Mouse (Mus musculus) hindbrain, embryonic 16.5 days (tissue): ENCODE measurements around the gene Olfr159. TPM values are rescaled to one million over a fixed set of nuclear protein-coding genes. Genes with fewer than 3 reads are reported as not detected.

Source experiments
- ATAC-seq: fragments of 200-750 bp; cut with Nextera tagmentation; 2 replicates; pipeline ENCODE4 v1.8.0; 2017; ENCODE audit warnings: moderate TSS enrichment, moderate library complexity
- H3K27ac ChIP-seq: fragments of 300-500 bp; sonication (generic); 2 replicates; pipeline ENCODE4 v1.5.1; 2014; ENCODE audit warnings: low read depth, mild to moderate bottlenecking, control low read depth, low read length, moderate library complexity
- H3K27me3 ChIP-seq: fragments of 300-500 bp; sonication (generic); replicated peaks from 2 replicates; pipeline ENCODE4 v1.6.1; 2014; ENCODE audit warnings: low read length; ENCODE audit not compliant: control insufficient read depth, insufficient read depth
- H3K36me3 ChIP-seq: fragments of 300-500 bp; sonication (generic); 2 replicates; pipeline ENCODE4 v1.6.1; 2014; ENCODE audit warnings: mild to moderate bottlenecking, low read length, moderate library complexity, mixed read lengths; ENCODE audit not compliant: control insufficient read depth, insufficient read depth
- H3K4me1 ChIP-seq: fragments of 300-500 bp; sonication (generic); 2 replicates; pipeline ENCODE4 v1.6.1; 2014; ENCODE audit warnings: low read depth, low read length; ENCODE audit not compliant: control insufficient read depth, insufficient read depth
- H3K4me2 ChIP-seq: fragments of 300-500 bp; sonication (generic); 2 replicates; pipeline ENCODE4 v1.6.1; 2014; ENCODE audit warnings: mild to moderate bottlenecking, low read length, control low read depth, moderate library complexity
- H3K4me3 ChIP-seq: fragments of 300-500 bp; sonication (generic); 2 replicates; pipeline ENCODE4 v1.5.1; 2014; ENCODE audit warnings: mild to moderate bottlenecking, low read length, control low read depth, moderate library complexity
- H3K9ac ChIP-seq: fragments of 300-500 bp; sonication (generic); 2 replicates; pipeline ENCODE4 v1.6.1; 2014; ENCODE audit warnings: low read depth, mild to moderate bottlenecking, control low read depth, low read length, moderate library complexity
- H3K9me3 ChIP-seq: fragments of 300-500 bp; sonication (generic); 2 replicates; pipeline ENCODE4 v1.6.1; 2014; ENCODE audit warnings: mild to moderate bottlenecking, low read length, moderate library complexity; ENCODE audit not compliant: control insufficient read depth
- WGBS: fragments of 180-500 bp; shearing (Covaris S2); extraction: QIAGEN DNeasy Blood & Tissue Kit; methylation state at CpG from one replicate; pipeline ENCODE4 v1.1.7; 2014; 5-methylcytosine and 5-hydroxymethylcytosine counted together
- polyA plus RNA-seq: library from polyadenylated mRNA; unstranded; fragments of >200 nt; fragmentation: Nextera tagmentation; extraction: Ambion mirVana; gene quantifications from 2 replicates; pipeline ENCODE4 v1.2.1, GENCODE M21; 2015

Gene Olfr159
- polyA plus RNA-seq, 1 experiment from 2014 or later, result not detected

GRCm38 (mm10) chr4:43726228-43726993, 44.4 kb downstream of the Olfr159 start:
- Histone ChIP-seq H3K36me3 (no peaks in the 10 kb centered on the region), H3K27me3 (no peaks in the 10 kb centered on the region), H3K4me2 (no peak overlapping the region), H3K9me3 (no peaks in the 10 kb centered on the region), H3K9ac (no peak overlapping the region), H3K4me3 (no peak overlapping the region), H3K4me1 (no peaks in the 10 kb centered on the region), H3K27ac (no peak overlapping the region)
- no peak for ATAC-seq
- WGBS, result 85% methylated on average over 12 of the region's 12 CpGs

- Histone ChIP-seq H3K27ac (no peak overlapping the region), H3K27me3 (no peaks in the 10 kb centered on the region), H3K4me2 (no peak overlapping the region), H3K36me3 (no peaks in the 10 kb centered on the region), H3K9me3 (no peaks in the 10 kb centered on the region), H3K9ac (no peak overlapping the region), H3K4me1 (no peaks in the 10 kb centered on the region), H3K4me3 (no peak overlapping the region)
- no peak for ATAC-seq
- 56% methylated on average over 1 of the region's 1 CpGs for WGBS
Measured at GRCm38 (mm10) chr4:43724764-43725163, 46.0 kb downstream of the Olfr159 start.

GRCm38 (mm10) chr4:43722191-43722590, 48.6 kb downstream of the Olfr159 start:
- no peak for ATAC-seq
- Histone ChIP-seq H3K9me3 (no peaks in the 10 kb centered on the region), H3K4me2 (no peak overlapping the region), H3K36me3 (no peaks in the 10 kb centered on the region), H3K4me1 (no peaks in the 10 kb centered on the region), H3K9ac (no peak overlapping the region), H3K27ac (no peak overlapping the region), H3K4me3 (no peak overlapping the region), H3K27me3 (no peaks in the 10 kb centered on the region)
- whole genome bisulfite sequencing, result 84% methylated on average over 4 of the region's 4 CpGs

DNA sequence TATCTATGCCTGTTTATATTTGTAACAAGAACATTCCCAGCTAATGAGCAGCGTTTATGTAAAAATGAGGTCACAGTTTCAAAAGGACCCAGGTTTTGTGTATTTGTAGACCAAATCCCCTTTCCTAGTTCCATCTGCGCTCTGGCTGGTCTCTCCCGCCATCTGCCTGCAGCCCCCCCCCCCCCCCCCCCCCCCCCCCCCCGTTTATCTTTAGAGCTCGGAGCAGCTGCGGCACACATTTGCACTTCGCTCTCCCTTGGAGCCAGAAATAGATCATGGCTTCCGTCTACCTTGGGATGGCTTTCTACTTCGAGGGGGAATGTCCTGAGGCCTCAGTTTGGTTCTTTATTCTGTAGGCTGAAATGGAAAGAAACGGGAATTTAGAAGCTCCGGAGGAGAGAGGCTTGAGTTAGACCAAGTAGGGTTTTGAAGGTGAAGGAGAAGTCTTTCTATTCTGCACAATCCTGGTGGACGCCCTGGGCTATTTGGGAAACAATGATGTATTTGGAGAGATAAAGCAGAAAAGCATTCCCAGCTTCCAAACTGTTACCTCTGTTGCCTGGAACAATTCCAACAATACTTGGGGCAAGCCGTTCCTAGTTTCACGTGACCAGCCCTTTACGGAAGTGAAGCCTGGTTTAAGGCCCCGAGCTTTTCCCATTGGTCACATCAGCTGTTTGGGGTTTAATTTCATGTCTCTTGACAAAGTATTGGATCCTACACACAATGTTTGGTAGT, 50.1 kb downstream of the Olfr159 start:
- Histone ChIP-seq H3K9me3 (no peaks in the 10 kb centered on the region), H3K27ac (no peak overlapping the region), H3K27me3 (no peaks in the 10 kb centered on the region), H3K9ac (no peak overlapping the region), H3K4me2 (no peak overlapping the region), H3K4me3 (no peak overlapping the region), H3K36me3 (no peaks in the 10 kb centered on the region), H3K4me1 (no peaks in the 10 kb centered on the region)
- no peak for ATAC-seq
- WGBS, result 57% methylated on average over 12 of the region's 16 CpGs

Other genes with a start within 250 kb of the Olfr159 start
- 10.6 and 41.1 TPM in 2 replicates for gene Tpm2, start 247.2 kb downstream of the Olfr159 start, polyA plus RNA-seq
- 90.8 and 94.1 TPM in 2 replicates for gene Creb3, start 208.7 kb downstream of the Olfr159 start, polyA plus RNA-seq
- 56.2 and 61.1 TPM in 2 replicates for gene Tln1, start 208.3 kb downstream of the Olfr159 start, polyA plus RNA-seq
- gene Rgp1, start 192.3 kb downstream of the Olfr159 start, polyA plus RNA-seq, result 17.8 and 23.5 TPM in 2 replicates
- gene Gba2, start 192.1 kb downstream of the Olfr159 start, polyA plus RNA-seq, result 54.0 and 59.3 TPM in 2 replicates
- gene Msmp, start 186.5 kb downstream of the Olfr159 start, polyA plus RNA-seq, result 0.71 and 0.94 TPM in 2 replicates
- gene Npr2, start 139.1 kb downstream of the Olfr159 start, polyA plus RNA-seq, result 10.8 and 12.6 TPM in 2 replicates
- 9.3 and 10.3 TPM in 2 replicates for gene Spag8, start 117.4 kb downstream of the Olfr159 start, polyA plus RNA-seq
- gene Hint2, start 114.5 kb downstream of the Olfr159 start, polyA plus RNA-seq, result 68.7 and 77.8 TPM in 2 replicates
- gene Tmem8b, start 102.0 kb downstream of the Olfr159 start, polyA plus RNA-seq, result 12.0 and 13.9 TPM in 2 replicates
- gene Fam221b, start 101.9 kb downstream of the Olfr159 start, polyA plus RNA-seq, result 1.5 and 2.0 TPM in 2 replicates
- gene Olfr70, start 70.2 kb downstream of the Olfr159 start, polyA plus RNA-seq, result 0.06 TPM in 1 of 2 replicates, not detected in the other
- 0.11 TPM in 1 of 2 replicates, not detected in the other for gene Olfr71, start 60.8 kb downstream of the Olfr159 start, polyA plus RNA-seq
- 0.49 and 0.75 TPM in 2 replicates for gene Hrct1, start 43.8 kb downstream of the Olfr159 start, polyA plus RNA-seq
- gene Spaar, start 41.0 kb downstream of the Olfr159 start, polyA plus RNA-seq, result 0.04 TPM in 1 of 2 replicates, not detected in the other
- not detected in 2 replicates for gene Olfr156, start 52.9 kb upstream of the Olfr159 start, polyA plus RNA-seq
- not detected in 2 replicates for gene Olfr157, start 69.2 kb upstream of the Olfr159 start, polyA plus RNA-seq
- gene Olfr155, start 80.6 kb upstream of the Olfr159 start, polyA plus RNA-seq, result not detected in 2 replicates
- 4.9 and 5.4 TPM in 2 replicates for gene Reck, start 104.5 kb upstream of the Olfr159 start, polyA plus RNA-seq
- gene Glipr2, start 186.4 kb upstream of the Olfr159 start, polyA plus RNA-seq, result 32.5 and 39.4 TPM in 2 replicates
- not detected in 2 replicates for gene Ccin, start 212.5 kb upstream of the Olfr159 start, polyA plus RNA-seq
- 332 and 364 TPM in 2 replicates for gene Clta, start 233.4 kb upstream of the Olfr159 start, polyA plus RNA-seq